Mouse (Mus musculus): ENCODE measurements around the gene Stox2. TPM values are rescaled to one million over a fixed set of nuclear protein-coding genes. Genes with fewer than 3 reads are reported as not detected.
A peak's percentile ranks its signal among the peaks of the same experiment; 100 is the strongest.

Stox2 gene
- polyA plus RNA-seq, 1 experiment from 2014 or later, result 16.4 TPM

DNA sequence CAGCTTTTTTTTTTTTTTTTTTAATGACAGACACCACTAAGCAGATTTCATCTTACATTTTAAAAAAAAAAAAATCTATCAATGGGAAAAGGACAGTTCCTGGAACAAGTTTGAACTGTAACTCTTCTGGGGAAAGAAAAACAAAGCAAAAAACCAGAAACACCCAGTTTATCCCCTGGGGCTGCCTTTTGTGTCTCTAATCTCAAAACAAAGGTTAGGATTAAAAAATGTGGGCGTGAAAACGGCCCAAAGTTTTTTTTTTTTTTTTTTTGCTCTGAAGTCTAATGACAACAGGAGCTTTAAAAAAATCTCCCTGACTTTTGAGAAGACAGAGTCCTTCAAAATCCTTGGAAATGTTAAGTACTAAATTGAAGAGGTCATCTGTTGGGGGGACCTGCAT lies 125.5 kb downstream of the Stox2 start:
- Histone ChIP-seq H3K36me3 (ENCODE audit: control insufficient read depth, insufficient read depth, low read length) (no peaks in the 10 kb centered on the region), H3K9ac (ENCODE audit: low read depth, low read length) (no peak overlapping the region), H3K4me1 (ENCODE audit: control insufficient read depth, insufficient read depth, low read length) (peaks cover 5% of the 10 kb centered on the region; the same call in 1 of the 2 replicates), H3K27ac (ENCODE audit: low read depth, low read length) (no peak overlapping the region), H3K4me3 (ENCODE audit: low read length) (no peak overlapping the region), H3K27me3 (ENCODE audit: control insufficient read depth, insufficient read depth, low read length) (no peaks in the 10 kb centered on the region), H3K4me2 (replicated peaks; ENCODE audit: low read depth, low read length) (no peak overlapping the region), H3K9me3 (ENCODE audit: control insufficient read depth, low read length) (no peaks in the 10 kb centered on the region)
- no peak for ATAC-seq (ENCODE audit: low FRiP score, low TSS enrichment)
- WGBS, result 63% methylated on average over 2 of the region's 2 CpGs

DNA sequence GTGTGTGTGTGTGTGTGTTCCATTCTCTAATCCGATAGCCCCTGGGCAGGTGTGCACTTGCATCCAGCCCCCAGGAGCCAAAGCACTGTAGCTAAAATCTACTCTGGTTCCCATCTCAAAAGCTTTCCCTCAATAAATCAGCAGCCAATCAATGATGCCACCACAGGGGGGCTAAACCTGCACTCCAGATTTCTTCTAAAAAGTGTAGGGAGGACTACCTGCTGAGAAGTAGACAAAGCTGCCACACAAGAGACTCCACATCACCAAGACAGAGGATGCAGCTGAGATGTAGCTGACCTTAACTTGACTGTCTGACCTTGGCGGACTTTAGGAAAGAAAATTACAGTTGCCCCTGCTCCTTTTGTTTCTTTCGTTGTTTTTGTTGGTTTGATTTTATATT lies 127.7 kb downstream of the Stox2 start:
- no peak overlapping the region for H3K9ac ChIP-seq (ENCODE audit: low read depth, low read length)
- 92% methylated on average over 3 of the region's 3 CpGs for whole genome bisulfite sequencing
- H3K27ac ChIP-seq (ENCODE audit: low read depth, low read length), result no peak overlapping the region
- no peaks in the 10 kb centered on the region for H3K9me3 ChIP-seq (ENCODE audit: control insufficient read depth, low read length)
- no peak overlapping the region for H3K4me2 ChIP-seq (replicated peaks; ENCODE audit: low read depth, low read length)
- no peaks in the 10 kb centered on the region for H3K4me1 ChIP-seq (ENCODE audit: control insufficient read depth, insufficient read depth, low read length)
- no peaks in the 10 kb centered on the region for H3K27me3 ChIP-seq (ENCODE audit: control insufficient read depth, insufficient read depth, low read length)
- H3K4me3 ChIP-seq (ENCODE audit: low read length), result no peak overlapping the region
- no peak for ATAC-seq (ENCODE audit: low FRiP score, low TSS enrichment)
- H3K36me3 ChIP-seq (ENCODE audit: control insufficient read depth, insufficient read depth, low read length), result no peaks in the 10 kb centered on the region

DNA sequence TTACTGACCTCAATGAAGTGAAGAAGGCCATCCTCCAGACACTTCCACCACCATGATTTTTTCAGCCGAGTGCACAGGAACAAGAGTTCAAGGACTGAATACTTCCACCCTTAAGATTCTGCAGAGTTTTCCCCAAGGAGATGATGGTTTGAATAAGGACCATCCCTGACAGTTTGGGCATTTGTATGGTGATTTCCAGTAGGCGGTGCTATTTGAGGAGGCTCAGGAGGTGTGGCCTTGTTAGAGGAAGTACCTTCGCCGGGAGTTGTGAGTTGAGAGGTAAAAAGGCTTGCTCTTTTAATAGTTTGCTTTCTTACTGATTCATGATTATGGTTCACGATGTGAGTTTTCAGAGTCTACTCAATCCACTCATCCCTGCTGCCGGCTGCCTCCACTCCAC lies 138.0 kb downstream of the Stox2 start:
- no peak for ATAC-seq (ENCODE audit: low FRiP score, low TSS enrichment)

DNA sequence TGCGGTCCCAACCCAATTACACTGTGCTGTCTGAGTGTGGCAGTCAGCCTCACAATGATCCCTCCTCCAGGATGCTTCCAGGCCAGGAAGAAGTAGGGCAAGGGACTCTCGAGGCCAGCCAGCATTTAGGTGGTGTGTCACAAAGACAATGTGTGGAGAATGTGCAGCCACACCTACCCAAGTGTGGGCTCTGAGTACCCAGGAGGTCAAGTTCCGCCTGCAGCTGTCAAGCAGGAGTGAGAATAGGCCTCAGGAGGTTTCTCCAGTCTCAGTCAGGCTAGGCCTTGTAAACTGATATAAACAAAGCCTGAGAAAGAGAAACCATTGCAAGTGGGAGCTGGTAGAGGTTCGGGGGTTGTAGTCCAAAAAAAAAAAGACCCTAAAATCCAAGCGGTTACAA lies 139.8 kb downstream of the Stox2 start:
- H3K9ac ChIP-seq (ENCODE audit: low read depth, low read length), result no peak overlapping the region

More for the DNA sequence above, 138.0 kb downstream of the Stox2 start:
- H3K9ac ChIP-seq (ENCODE audit: low read depth, low read length), result no peak overlapping the region
- no peak overlapping the region for H3K4me2 ChIP-seq (replicated peaks; ENCODE audit: low read depth, low read length)
- WGBS, result 91% methylated on average over 6 of the region's 6 CpGs
- H3K27me3 ChIP-seq (ENCODE audit: control insufficient read depth, insufficient read depth, low read length), result no peaks in the 10 kb centered on the region
- H3K4me1 ChIP-seq (ENCODE audit: control insufficient read depth, insufficient read depth, low read length), result no peaks in the 10 kb centered on the region
- H3K4me3 ChIP-seq (ENCODE audit: low read length), result no peak overlapping the region
- H3K27ac ChIP-seq (ENCODE audit: low read depth, low read length), result no peak overlapping the region
- H3K36me3 ChIP-seq (ENCODE audit: control insufficient read depth, insufficient read depth, low read length), result no peaks in the 10 kb centered on the region
- no peaks in the 10 kb centered on the region for H3K9me3 ChIP-seq (ENCODE audit: control insufficient read depth, low read length)

DNA sequence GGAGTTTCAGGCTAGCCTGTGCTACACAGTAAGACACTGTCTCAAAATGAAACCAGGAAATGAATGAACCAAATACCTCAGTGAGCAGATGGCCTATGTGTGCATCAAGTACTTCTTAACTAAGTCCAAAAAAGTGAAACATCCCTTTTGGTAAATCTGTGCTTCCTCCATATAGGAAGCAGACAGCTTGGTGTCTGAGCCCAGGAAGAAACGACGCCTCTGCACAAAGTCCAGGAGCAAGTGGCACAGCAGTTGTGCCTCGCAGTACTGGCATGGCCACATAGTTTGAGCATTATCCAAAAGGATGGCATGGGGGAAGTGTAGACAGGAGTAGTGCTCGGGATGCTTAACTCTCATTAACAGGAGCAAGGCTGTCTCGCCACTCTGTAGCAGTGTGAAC lies 140.3 kb downstream of the Stox2 start:
- H3K27ac ChIP-seq (ENCODE audit: low read depth, low read length), result no peak overlapping the region
- no peaks in the 10 kb centered on the region for H3K4me1 ChIP-seq (ENCODE audit: control insufficient read depth, insufficient read depth, low read length)
- no peaks in the 10 kb centered on the region for H3K27me3 ChIP-seq (ENCODE audit: control insufficient read depth, insufficient read depth, low read length)
- 89% methylated on average over 5 of the region's 5 CpGs for WGBS
- no peak overlapping the region for H3K4me3 ChIP-seq (ENCODE audit: low read length)
- no peak overlapping the region for H3K4me2 ChIP-seq (replicated peaks; ENCODE audit: low read depth, low read length)
- H3K36me3 ChIP-seq (ENCODE audit: control insufficient read depth, insufficient read depth, low read length), result no peaks in the 10 kb centered on the region
- ATAC-seq (ENCODE audit: low FRiP score, low TSS enrichment), result no peak
- H3K9me3 ChIP-seq (ENCODE audit: control insufficient read depth, low read length), result no peaks in the 10 kb centered on the region
- H3K9ac ChIP-seq (ENCODE audit: low read depth, low read length), result no peak overlapping the region

More for the DNA sequence above, 139.8 kb downstream of the Stox2 start:
- H3K4me1 ChIP-seq (ENCODE audit: control insufficient read depth, insufficient read depth, low read length), result no peaks in the 10 kb centered on the region
- H3K27ac ChIP-seq (ENCODE audit: low read depth, low read length), result no peak overlapping the region
- no peaks in the 10 kb centered on the region for H3K36me3 ChIP-seq (ENCODE audit: control insufficient read depth, insufficient read depth, low read length)
- no peaks in the 10 kb centered on the region for H3K27me3 ChIP-seq (ENCODE audit: control insufficient read depth, insufficient read depth, low read length)
- no peaks in the 10 kb centered on the region for H3K9me3 ChIP-seq (ENCODE audit: control insufficient read depth, low read length)
- no peak overlapping the region for H3K4me2 ChIP-seq (replicated peaks; ENCODE audit: low read depth, low read length)
- H3K4me3 ChIP-seq (ENCODE audit: low read length), result no peak overlapping the region
- WGBS, result 66% methylated on average over 5 of the region's 5 CpGs
- ATAC-seq (ENCODE audit: low FRiP score, low TSS enrichment), result no peak

DNA sequence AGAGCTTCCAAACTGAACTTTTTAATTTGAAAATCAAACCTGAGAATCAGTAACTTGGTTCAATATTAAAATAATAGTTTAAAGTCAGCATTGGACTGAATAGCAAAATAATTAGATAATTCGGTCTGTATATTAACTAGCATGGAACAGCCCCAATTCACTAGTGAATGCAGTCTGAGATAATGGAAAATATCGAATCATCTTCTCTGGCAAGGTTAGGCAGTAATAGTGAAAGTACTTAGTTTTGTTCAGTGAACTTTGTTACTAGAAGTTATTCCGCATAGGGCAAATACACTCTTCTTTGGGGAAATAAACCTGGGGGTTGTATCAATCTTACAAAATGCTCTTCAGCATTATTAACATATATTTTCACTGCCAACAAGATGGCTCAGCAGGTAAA lies 147.7 kb downstream of the Stox2 start:
- ATAC-seq (ENCODE audit: low FRiP score, low TSS enrichment), result no peak
- Histone ChIP-seq H3K4me3 (ENCODE audit: low read length) (no peak overlapping the region), H3K36me3 (ENCODE audit: control insufficient read depth, insufficient read depth, low read length) (no peaks in the 10 kb centered on the region), H3K4me2 (replicated peaks; ENCODE audit: low read depth, low read length) (no peak overlapping the region), H3K9ac (ENCODE audit: low read depth, low read length) (no peak overlapping the region), H3K27ac (ENCODE audit: low read depth, low read length) (no peak overlapping the region), H3K4me1 (ENCODE audit: control insufficient read depth, insufficient read depth, low read length) (no peaks in the 10 kb centered on the region), H3K9me3 (ENCODE audit: control insufficient read depth, low read length) (no peaks in the 10 kb centered on the region), H3K27me3 (ENCODE audit: control insufficient read depth, insufficient read depth, low read length) (no peaks in the 10 kb centered on the region)
- 92% methylated on average over 3 of the region's 3 CpGs for WGBS

DNA sequence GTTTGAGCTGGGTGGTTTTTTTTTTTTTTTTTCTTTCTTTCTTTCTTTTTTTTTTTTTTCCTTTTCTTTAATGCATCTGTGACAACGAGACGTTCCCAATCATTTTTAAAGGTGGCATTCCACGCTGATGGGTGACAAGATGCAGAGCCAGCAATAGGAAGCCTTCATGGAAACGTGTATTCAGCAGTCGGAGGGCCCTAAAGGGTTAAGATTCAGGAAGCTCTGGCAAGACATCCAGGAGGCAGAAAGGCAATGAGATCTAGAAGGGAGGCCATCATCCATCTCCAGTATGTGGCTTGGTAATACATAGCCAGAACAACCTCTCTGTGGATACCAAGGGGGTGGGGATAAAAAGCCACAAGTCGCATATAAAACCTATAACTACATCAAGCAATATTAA lies 156.5 kb downstream of the Stox2 start:
- ATAC-seq (ENCODE audit: low FRiP score, low TSS enrichment), result no peak
- Histone ChIP-seq H3K4me1 (ENCODE audit: control insufficient read depth, insufficient read depth, low read length) (0 out of 2 replicates have a peak, but pooled peaks cover 5% of the 10 kb centered on the region), H3K36me3 (ENCODE audit: control insufficient read depth, insufficient read depth, low read length) (no peaks in the 10 kb centered on the region), H3K9me3 (ENCODE audit: control insufficient read depth, low read length) (no peaks in the 10 kb centered on the region), H3K9ac (ENCODE audit: low read depth, low read length) (peak overlapping the region; percentile 91; the same call in 1 of the 2 replicates), H3K27me3 (ENCODE audit: control insufficient read depth, insufficient read depth, low read length) (no peaks in the 10 kb centered on the region; the same call in 1 of the 2 replicates), H3K4me2 (replicated peaks; ENCODE audit: low read depth, low read length) (peak overlapping the region; percentile 96), H3K4me3 (ENCODE audit: low read length) (peak overlapping the region; percentile 77), H3K27ac (ENCODE audit: low read depth, low read length) (no peak overlapping the region)
- 8% methylated on average over 6 of the region's 6 CpGs for WGBS

DNA sequence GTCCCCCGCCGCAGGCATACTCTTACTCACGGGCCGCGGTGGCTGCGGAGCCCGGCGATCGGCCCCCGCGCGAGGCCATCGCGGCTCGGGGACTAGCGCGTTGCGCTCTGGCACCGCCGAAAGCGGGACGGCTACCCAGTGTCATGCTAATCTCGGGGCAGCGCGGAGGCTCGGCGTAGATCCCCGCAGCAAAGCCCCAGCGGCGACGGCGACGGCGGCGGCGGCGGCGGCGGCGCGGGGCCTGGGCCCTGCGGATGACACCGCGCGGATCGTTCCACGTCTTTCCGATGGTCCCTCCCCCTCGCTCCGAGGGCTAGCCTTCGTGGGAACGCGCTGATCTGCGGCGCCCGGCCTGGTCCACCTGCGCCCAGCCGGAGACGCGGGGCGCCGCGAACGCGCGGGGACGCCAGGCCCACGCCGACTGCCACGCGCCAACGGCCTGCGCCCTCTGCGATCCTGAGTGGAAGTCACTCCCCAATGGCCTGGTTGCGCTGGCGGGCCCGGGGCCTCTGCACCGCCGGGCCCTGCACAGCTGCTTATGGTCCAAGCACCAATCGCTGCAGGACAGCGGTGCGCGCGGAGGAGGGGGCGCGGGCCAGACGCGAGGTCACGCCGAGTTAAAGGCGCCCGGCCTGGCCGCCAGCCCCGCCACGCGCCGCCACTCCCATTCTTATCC lies 157.2 kb downstream of the Stox2 start:
- peak overlapping the region; percentile 96 for H3K4me2 ChIP-seq (replicated peaks; ENCODE audit: low read depth, low read length)
- no peaks in the 10 kb centered on the region; the same call in 1 of the 2 replicates for H3K27me3 ChIP-seq (ENCODE audit: control insufficient read depth, insufficient read depth, low read length)
- H3K36me3 ChIP-seq (ENCODE audit: control insufficient read depth, insufficient read depth, low read length), result no peaks in the 10 kb centered on the region
- peak overlapping the region; percentile 77 for H3K4me3 ChIP-seq (ENCODE audit: low read length)
- no peaks in the 10 kb centered on the region for H3K9me3 ChIP-seq (ENCODE audit: control insufficient read depth, low read length)
- peak; percentile 90 for ATAC-seq (ENCODE audit: low FRiP score, low TSS enrichment)
- H3K9ac ChIP-seq (ENCODE audit: low read depth, low read length), result peak overlapping the region; percentile 91
- 0 out of 2 replicates have a peak, but pooled peaks cover 5% of the 10 kb centered on the region for H3K4me1 ChIP-seq (ENCODE audit: control insufficient read depth, insufficient read depth, low read length)
- H3K27ac ChIP-seq (ENCODE audit: low read depth, low read length), result peak overlapping the region; percentile 77
- WGBS, result under 1% methylated on average over 83 of the region's 97 CpGs

DNA sequence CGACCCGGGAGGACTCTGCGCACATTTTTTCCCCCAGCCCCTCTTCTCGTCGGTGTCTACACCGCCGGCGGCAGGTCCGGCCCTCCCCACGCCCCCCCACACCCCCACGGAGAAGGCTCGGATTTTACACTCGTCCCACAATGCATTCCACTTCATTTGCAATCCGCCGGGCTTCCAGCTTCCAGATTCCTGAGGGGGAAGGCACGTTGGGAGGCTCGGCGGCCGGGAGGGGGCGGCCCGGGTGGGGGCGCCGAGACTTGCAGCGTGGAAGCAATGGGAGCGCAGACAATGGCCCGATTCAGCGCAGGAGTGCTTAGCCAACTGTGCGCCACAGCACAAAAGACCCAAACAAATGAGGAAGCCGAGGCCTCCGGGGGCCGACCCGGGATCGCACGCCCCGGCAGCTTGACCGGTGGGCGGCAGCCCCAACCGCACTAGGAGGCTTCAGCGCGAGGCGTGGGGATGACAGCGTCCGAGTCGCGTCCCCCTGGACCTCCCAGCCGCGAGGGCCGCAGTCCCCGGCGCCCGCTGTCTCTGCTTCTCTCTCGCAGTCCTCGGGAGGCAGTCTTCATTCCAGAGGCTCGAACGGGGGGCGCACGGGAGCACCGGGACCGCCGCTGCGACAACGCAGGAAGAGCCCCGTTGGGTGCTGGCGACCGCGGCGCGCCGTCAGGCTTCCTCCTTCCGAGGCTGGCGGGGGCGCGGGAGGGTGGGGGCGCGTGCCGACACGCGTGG lies 157.9 kb downstream of the Stox2 start:
- H3K4me1 ChIP-seq (ENCODE audit: control insufficient read depth, insufficient read depth, low read length), result 0 out of 2 replicates have a peak, but pooled peaks cover 5% of the 10 kb centered on the region
- H3K9ac ChIP-seq (ENCODE audit: low read depth, low read length), result peak overlapping the region; percentile 91
- under 1% methylated on average over 73 of the region's 78 CpGs for WGBS
- peak; percentile 50 for ATAC-seq (ENCODE audit: low FRiP score, low TSS enrichment)
- peak overlapping the region; percentile 77 for H3K4me3 ChIP-seq (ENCODE audit: low read length)
- H3K27me3 ChIP-seq (ENCODE audit: control insufficient read depth, insufficient read depth, low read length), result no peaks in the 10 kb centered on the region; the same call in 1 of the 2 replicates
- H3K27ac ChIP-seq (ENCODE audit: low read depth, low read length), result peak overlapping the region; percentile 77
- H3K4me2 ChIP-seq (replicated peaks; ENCODE audit: low read depth, low read length), result peak overlapping the region; percentile 96
- H3K9me3 ChIP-seq (ENCODE audit: control insufficient read depth, low read length), result no peaks in the 10 kb centered on the region
- no peaks in the 10 kb centered on the region for H3K36me3 ChIP-seq (ENCODE audit: control insufficient read depth, insufficient read depth, low read length)

Data from kidney, embryonic 14.5 days (tissue).